Mouse (Mus musculus) small intestine, adult 2 months (tissue): ENCODE results near the gene Stab2.

Source experiments
- CTCF ChIP-seq: fragments of 200-500 bp; IDR thresholded peaks from 2 replicates; pipeline ENCODE4 v1.5.1; 2012; ENCODE audit warnings: low read depth, mild to moderate bottlenecking, control low read depth, inconsistent platforms, low read length, moderate library complexity, mixed read lengths; ENCODE audit not compliant: insufficient replicate concordance, insufficient read length; ENCODE audit errors: extremely low read depth
- POLR2A ChIP-seq: fragments of 200-500 bp; IDR thresholded peaks from 2 replicates; pipeline ENCODE4 v1.6.1; 2012; ENCODE audit warnings: low read depth, mild to moderate bottlenecking, control low read depth, inconsistent platforms, low read length, moderate library complexity

DNA sequence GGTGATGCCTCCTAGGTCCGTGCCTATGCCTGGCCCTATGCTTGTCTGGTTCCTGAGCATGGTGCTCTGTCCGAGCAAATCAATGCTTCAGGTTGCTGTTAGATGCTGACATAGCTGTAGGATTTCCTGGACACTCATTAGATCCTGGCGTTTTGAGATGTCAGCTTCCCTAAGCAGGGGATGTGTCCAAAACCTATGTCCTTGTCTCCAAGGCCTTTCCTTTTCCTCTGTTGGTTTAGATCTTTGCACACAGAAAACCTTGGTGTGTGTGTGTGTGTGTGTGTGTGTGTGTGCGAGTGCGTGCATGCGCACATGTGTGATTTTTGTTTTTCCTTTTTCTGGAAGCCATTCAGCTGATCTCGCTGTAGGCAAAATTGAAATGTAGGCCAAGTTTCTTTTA is 4.3 kb upstream of the Stab2 start:
- TF ChIP-seq POLR2A (no peak), CTCF (no peak)
